Mouse (Mus musculus): ENCODE measurements around the gene Hoga1.

Gene Hoga1

GRCm38 (mm10) chr19:42118596-42118995 is 73.2 kb downstream of the Hoga1 start:
- in situ Hi-C loops (cut with MboI, MseI) = no loop called here

- in situ Hi-C loops (cut with MboI, MseI) = no loop called here
Measured at GRCm38 (mm10) chr19:42120451-42120850, 75.0 kb downstream of the Hoga1 start.
